Mouse (Mus musculus) CH12.LX (cell line): ENCODE measurements at regions not wholly inside any gene's neighbourhood (a gene's known extent, or its start where the extent isn't known, plus 50 kb on each side); places are given as distances from the start of the nearest gene placed in this dataset.

ENCODE experiments used
- DNase-seq: peaks from one replicate; pipeline ENCODE4 v3.0.0-alpha.2; 2013; ENCODE audit errors: extremely low read depth
- H3K27ac ChIP-seq: 2 replicates; pipeline ENCODE4 v1.5.1; 2012; ENCODE audit warnings: low read depth, mild to moderate bottlenecking, control low read depth, moderate library complexity; ENCODE audit not compliant: insufficient read depth
- H3K27me3 ChIP-seq: replicated peaks from 2 replicates; pipeline ENCODE3; 2012; ENCODE audit warnings: inconsistent platforms
- H3K36me3 ChIP-seq, 2 experiments: replicated peaks in 1 of 2; 2 replicates each; pipeline versions ENCODE3 to v1.6.1; 2012; ENCODE audit warnings: inconsistent platforms in 1 of 2, low read length in 1 of 2, mild to moderate bottlenecking in 1 of 2, mixed read lengths in 1 of 2, moderate library complexity in 1 of 2; ENCODE audit not compliant: control insufficient read depth in 1 of 2, insufficient read depth in 1 of 2
- H3K4me1 ChIP-seq, 2 experiments: 2 replicates each; pipeline ENCODE4 v1.6.1; 2012; ENCODE audit warnings: inconsistent platforms in 1 of 2, moderate library complexity in 1 of 2; ENCODE audit not compliant: insufficient read depth in 2 of 2, control insufficient read depth in 1 of 2
- H3K4me2 ChIP-seq: 2 replicates; pipeline ENCODE4 v1.6.1; 2012; ENCODE audit warnings: low read depth, mild to moderate bottlenecking, control low read depth; ENCODE audit not compliant: poor library complexity, insufficient read depth, severe bottlenecking
- H3K4me3 ChIP-seq, 3 experiments: fragments of 150-350 bp in 1 of 3; sonication (generic) in 1 of 3; replicated peaks in 1 of 3; 2 replicates each; pipeline versions ENCODE3 to v1.5.1; 2011 to 2012; ENCODE audit warnings: low read depth in 2 of 3, low read length in 2 of 3, mild to moderate bottlenecking in 2 of 3, moderate library complexity in 2 of 3, control low read depth in 1 of 3, improper control_type of control experiment in 1 of 3, inconsistent platforms in 1 of 3, mixed read lengths in 1 of 3; ENCODE audit not compliant: poor library complexity in 1 of 3
- H3K79me2 ChIP-seq: replicated peaks from 2 replicates; pipeline ENCODE4 v1.6.1; 2012; ENCODE audit warnings: mild to moderate bottlenecking, moderate library complexity; ENCODE audit not compliant: control insufficient read depth, poor library complexity, insufficient read depth, severe bottlenecking; ENCODE audit errors: extremely low read depth
- H3K9ac ChIP-seq: 2 replicates; pipeline ENCODE4 v1.6.1; 2012; ENCODE audit warnings: low read depth, mild to moderate bottlenecking, control low read depth, moderate library complexity; ENCODE audit not compliant: insufficient read depth
- H3K9me3 ChIP-seq: replicated peaks from 2 replicates; pipeline ENCODE3; 2012; ENCODE audit warnings: low read length, inconsistent platforms, mixed read lengths
- CTCF ChIP-seq, 2 experiments: IDR thresholded peaks in 1 of 2; conservative IDR thresholded peaks in 1 of 2; 2 replicates each; pipeline ENCODE4 v1.5.1; 2011 to 2012; ENCODE audit warnings: low read depth in 2 of 2, low read length in 2 of 2, improper control_type of control experiment in 1 of 2, inconsistent platforms in 1 of 2, mild to moderate bottlenecking in 1 of 2, moderate library complexity in 1 of 2
- ELF1 ChIP-seq: IDR thresholded peaks from 2 replicates; pipeline ENCODE4 v1.6.1; 2014; ENCODE audit warnings: low read depth, mild to moderate bottlenecking, inconsistent platforms, low read length, improper control_type of control experiment
- ETS1 ChIP-seq: conservative IDR thresholded peaks from 2 replicates; pipeline ENCODE4 v1.6.1; 2012; ENCODE audit warnings: low read depth, mild to moderate bottlenecking, inconsistent platforms, low read length, improper control_type of control experiment, moderate library complexity
- GABPA ChIP-seq: IDR thresholded peaks from 2 replicates; pipeline ENCODE4 v1.6.1; 2012; ENCODE audit warnings: low read depth, low read length, improper control_type of control experiment, inconsistent platforms; ENCODE audit not compliant: insufficient replicate concordance
- HCFC1 ChIP-seq: IDR thresholded peaks from 2 replicates; pipeline ENCODE4 v1.6.1; 2012; ENCODE audit warnings: low read depth, mild to moderate bottlenecking, inconsistent platforms, low read length, improper control_type of control experiment
- IRF4 ChIP-seq: IDR thresholded peaks from 2 replicates; pipeline ENCODE4 v1.6.1; 2014; ENCODE audit warnings: low read depth, mild to moderate bottlenecking, inconsistent platforms, low read length, improper control_type of control experiment
- JUN ChIP-seq: IDR thresholded peaks from 2 replicates; pipeline ENCODE4 v1.6.1; 2011; ENCODE audit warnings: low read depth, mild to moderate bottlenecking, low read length, improper control_type of control experiment, moderate library complexity; ENCODE audit not compliant: insufficient read depth
- KAT2A ChIP-seq: IDR thresholded peaks from 2 replicates; pipeline ENCODE4 v1.6.1; 2012; ENCODE audit warnings: low read length, improper control_type of control experiment, inconsistent platforms; ENCODE audit not compliant: insufficient replicate concordance
- MAFK ChIP-seq: IDR thresholded peaks from 2 replicates; pipeline ENCODE4 v1.6.1; 2011; ENCODE audit warnings: low read length, improper control_type of control experiment; ENCODE audit not compliant: insufficient replicate concordance
- MAZ ChIP-seq: IDR thresholded peaks from 2 replicates; pipeline ENCODE4 v1.6.1; 2012; ENCODE audit warnings: low read depth, mild to moderate bottlenecking, inconsistent platforms, low read length, improper control_type of control experiment, moderate library complexity
- MEF2A ChIP-seq: IDR thresholded peaks from 2 replicates; pipeline ENCODE4 v1.6.1; 2014; ENCODE audit warnings: low read depth, mild to moderate bottlenecking, inconsistent platforms, low read length, improper control_type of control experiment, borderline replicate concordance
- MYC ChIP-seq: IDR thresholded peaks from 2 replicates; pipeline ENCODE4 v1.6.1; 2011; ENCODE audit warnings: low read depth, mild to moderate bottlenecking, improper control_type of control experiment, low read length
- NELFE ChIP-seq: IDR thresholded peaks from 2 replicates; pipeline ENCODE4 v1.6.1; 2011; ENCODE audit warnings: low read depth, low read length, improper control_type of control experiment
- NRF1 ChIP-seq: IDR thresholded peaks from 2 replicates; pipeline ENCODE4 v1.6.1; 2014; ENCODE audit warnings: low read depth, mild to moderate bottlenecking, inconsistent platforms, low read length, improper control_type of control experiment, moderate library complexity
- POLR2AphosphoS2 ChIP-seq: IDR thresholded peaks from 2 replicates; pipeline ENCODE4 v1.6.1; 2011; ENCODE audit warnings: low read depth, low read length, improper control_type of control experiment
- RAD21 ChIP-seq: IDR thresholded peaks from 2 replicates; pipeline ENCODE4 v1.6.1; 2011; ENCODE audit warnings: low read depth, mild to moderate bottlenecking, low read length, improper control_type of control experiment, moderate library complexity
- RCOR1 ChIP-seq: conservative IDR thresholded peaks from 2 replicates; pipeline ENCODE4 v1.6.1; 2012; ENCODE audit warnings: low read depth, mild to moderate bottlenecking, inconsistent platforms, low read length, improper control_type of control experiment
- TBP ChIP-seq: conservative IDR thresholded peaks from 2 replicates; pipeline ENCODE4 v1.6.1; 2011; ENCODE audit warnings: low read depth, low read length, improper control_type of control experiment
- TCF12 ChIP-seq: IDR thresholded peaks from 2 replicates; pipeline ENCODE4 v1.6.1; 2014; ENCODE audit warnings: low read depth, mild to moderate bottlenecking, inconsistent platforms, low read length, improper control_type of control experiment
- UBTF ChIP-seq: IDR thresholded peaks from 2 replicates; pipeline ENCODE4 v1.6.1; 2012; ENCODE audit warnings: low read depth, mild to moderate bottlenecking, inconsistent platforms, low read length, improper control_type of control experiment, moderate library complexity
- USF2 ChIP-seq: conservative IDR thresholded peaks from 2 replicates; pipeline ENCODE4 v1.6.1; 2011; ENCODE audit warnings: low read depth, low read length, improper control_type of control experiment
- dilution Hi-C: fragments of 300-500 bp; cut with MboI; formaldehyde crosslinking; loops from 2 replicates; pipeline ENCODE4 v1.14.3; 2020; ENCODE audit warnings: low sequenced_read_pairs; ENCODE audit not compliant: extremely low pct_unique_long_range_greater_than_20kb, extremely low pct_ligation_motif_present
- in situ Hi-C: fragments of 300-500 bp; cut with MboI; formaldehyde crosslinking; loops from 3 replicates; pipeline ENCODE4 v1.14.3; 2019; ENCODE audit warnings: low sequenced_read_pairs, low pct_ligation_motif_present, low pct_unique_long_range_greater_than_20kb, mixed read lengths

DNA sequence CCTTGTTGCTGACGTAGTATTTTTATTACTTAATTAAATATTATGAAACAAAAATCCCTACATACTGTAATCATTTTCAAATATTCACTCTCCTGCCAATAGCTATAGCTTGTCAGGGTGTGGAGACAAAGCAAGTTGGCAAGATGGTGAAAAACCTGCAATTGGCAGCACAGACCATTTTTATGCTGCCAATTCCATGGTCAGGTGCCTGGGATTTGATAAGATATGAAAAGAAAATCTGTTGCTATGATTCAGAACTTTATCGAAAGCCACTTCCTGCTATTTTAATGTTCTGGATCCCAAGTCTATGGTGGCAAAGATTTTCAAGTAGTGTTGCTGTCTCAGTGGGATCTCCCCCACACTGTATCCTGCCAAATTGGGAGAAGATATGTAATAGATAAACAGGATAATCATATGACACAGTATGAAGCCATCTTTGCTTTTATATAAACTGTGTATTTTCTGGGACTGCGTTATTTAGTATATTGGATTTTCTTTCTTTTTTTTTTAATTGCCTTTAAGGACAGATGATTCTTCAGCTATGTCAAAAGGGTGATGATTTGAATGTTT, 165.3 kb upstream of the Lrrc3b start:
- Histone ChIP-seq H3K4me3 (no peak overlapping the region), H3K4me1 (no peaks in the 10 kb centered on the region), H3K27ac (no peak overlapping the region), H3K9me3 (no peaks in the 10 kb centered on the region), H3K36me3 (no peaks in the 10 kb centered on the region), H3K4me2 (no peak overlapping the region), H3K79me2 (no peaks in the 10 kb centered on the region), H3K27me3 (no peaks in the 10 kb centered on the region), H3K9ac (no peak overlapping the region)
- dilution Hi-C loops (no loop called here), in situ Hi-C loops (no loop called here)
- DNase-seq = no peak
- no peak for TF ChIP-seq RCOR1
- TF ChIP-seq MEF2A = no peak

DNA sequence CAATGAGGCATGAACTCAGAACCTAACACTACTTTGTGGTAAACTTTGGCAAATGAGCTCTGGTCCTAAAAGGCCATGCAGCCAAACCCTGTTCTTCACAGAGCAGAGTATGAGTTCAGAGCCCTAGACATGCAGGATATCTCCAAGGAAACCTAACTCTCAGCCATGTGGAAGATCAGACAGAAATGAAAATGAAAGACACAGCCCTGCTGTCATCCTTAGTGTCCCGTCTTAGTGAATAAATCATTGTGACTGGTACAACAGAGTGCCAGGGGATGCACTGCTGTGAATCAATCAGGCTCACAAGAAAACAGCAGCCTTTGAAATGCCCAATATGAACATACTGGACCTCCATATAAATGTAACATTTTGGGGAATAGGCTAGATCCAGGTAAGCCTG, 171.4 kb upstream of the Lrrc3b start:
- H3K79me2 ChIP-seq = no peaks in the 10 kb centered on the region
- TF ChIP-seq NRF1 (no peak), HCFC1 (no peak), RAD21 (no peak), USF2 (no peak), JUN (no peak), MAFK (no peak), TBP (no peak), ETS1 (no peak), KAT2A (no peak), TCF12 (no peak), GABPA (no peak), IRF4 (no peak), ELF1 (no peak), MYC (no peak), POLR2AphosphoS2 (no peak), NELFE (no peak), MAZ (no peak), UBTF (no peak), CTCF (conservative IDR thresholded peaks at IDR 0.05 in 1 of 2, IDR thresholded peaks at IDR 0.05 in 1 of 2; ENCODE audit: low read depth in 2 of 2, low read length in 2 of 2) (no peak)

More for the DNA sequence above, 171.4 kb upstream of the Lrrc3b start:
- Histone ChIP-seq H3K4me2 (no peak overlapping the region), H3K9me3 (no peaks in the 10 kb centered on the region), H3K36me3 (no peaks in the 10 kb centered on the region), H3K27me3 (no peaks in the 10 kb centered on the region), H3K9ac (no peak overlapping the region), H3K4me3 (no peak overlapping the region), H3K4me1 (no peaks in the 10 kb centered on the region), H3K27ac (no peak overlapping the region)
- in situ Hi-C loops (no loop called here), dilution Hi-C loops (no loop called here)
- no peak for DNase-seq
